Mouse (Mus musculus) midbrain, embryonic 16.5 days (tissue): ENCODE data around the gene Zfp719. TPM values are rescaled to one million over a fixed set of nuclear protein-coding genes. Genes with fewer than 3 reads are reported as not detected.

Experiments
- ATAC-seq: fragments of 200-750 bp; cut with Nextera tagmentation; 2 replicates; pipeline ENCODE4 v1.8.0; 2017; ENCODE audit warnings: moderate TSS enrichment
- H3K27ac ChIP-seq: fragments of 300-500 bp; sonication (generic); 2 replicates; pipeline ENCODE4 v1.5.1; 2014; ENCODE audit warnings: mild to moderate bottlenecking, low read length, mixed read lengths
- H3K27me3 ChIP-seq: fragments of 300-500 bp; sonication (generic); 2 replicates; pipeline ENCODE4 v1.6.1; 2014; ENCODE audit warnings: low read depth, low read length, mixed read lengths; ENCODE audit not compliant: control insufficient read depth, insufficient read depth
- H3K36me3 ChIP-seq: fragments of 300-500 bp; sonication (generic); 2 replicates; pipeline ENCODE4 v1.6.1; 2014; ENCODE audit warnings: mild to moderate bottlenecking, low read length, moderate library complexity, mixed read lengths; ENCODE audit not compliant: control insufficient read depth, insufficient read depth
- H3K4me1 ChIP-seq: fragments of 300-500 bp; sonication (generic); 2 replicates; pipeline ENCODE4 v1.6.1; 2014; ENCODE audit warnings: mild to moderate bottlenecking, low read length, mixed read lengths; ENCODE audit not compliant: control insufficient read depth, insufficient read depth
- H3K4me2 ChIP-seq: fragments of 300-500 bp; sonication (generic); 2 replicates; pipeline ENCODE4 v1.6.1; 2014; ENCODE audit warnings: mild to moderate bottlenecking, low read length, mixed read lengths
- H3K4me3 ChIP-seq: fragments of 300-500 bp; sonication (generic); 2 replicates; pipeline ENCODE4 v1.5.1; 2014; ENCODE audit warnings: low read depth, mild to moderate bottlenecking, low read length, moderate library complexity, mixed read lengths
- H3K9ac ChIP-seq: fragments of 300-500 bp; sonication (generic); 2 replicates; pipeline ENCODE4 v1.6.1; 2014; ENCODE audit warnings: low read depth, low read length, mixed read lengths
- H3K9me3 ChIP-seq: fragments of 300-500 bp; sonication (generic); replicated peaks from 2 replicates; pipeline ENCODE4 v1.6.1; 2014; ENCODE audit warnings: mild to moderate bottlenecking, low read length, mixed read lengths; ENCODE audit not compliant: control insufficient read depth, poor library complexity, severe bottlenecking
- WGBS: fragments of 180-500 bp; shearing (Covaris S2); extraction: QIAGEN DNeasy Blood & Tissue Kit; methylation state at CpG from one replicate; pipeline ENCODE4 v1.1.7; 2014; 5-methylcytosine and 5-hydroxymethylcytosine counted together
- polyA plus RNA-seq: library from polyadenylated mRNA; unstranded; fragments of >200 nt; fragmentation: Nextera tagmentation; extraction: Ambion mirVana; gene quantifications from 2 replicates; pipeline ENCODE4 v1.2.1, GENCODE M21; 2015

Zfp719 gene
- polyA plus RNA-seq, 1 experiment from 2014 or later, result 17.1 TPM

GRCm38 (mm10) chr7:43625065-43625464, 45.7 kb downstream of the Zfp719 start:
- Histone ChIP-seq H3K27ac (no peak overlapping the region), H3K9ac (no peak overlapping the region), H3K4me2 (no peak overlapping the region), H3K4me1 (peaks cover 3% of the 10 kb centered on the region; the same call in 1 of the 2 replicates), H3K27me3 (no peaks in the 10 kb centered on the region), H3K9me3 (no peaks in the 10 kb centered on the region), H3K36me3 (no peaks in the 10 kb centered on the region), H3K4me3 (no peak overlapping the region)
- ATAC-seq, result no peak
- 53% methylated on average over 2 of the region's 3 CpGs for WGBS

GRCm38 (mm10) chr7:43625794-43626422, 46.5 kb downstream of the Zfp719 start:
- no peak for ATAC-seq
- H3K27ac ChIP-seq, result no peak overlapping the region
- no peaks in the 10 kb centered on the region for H3K36me3 ChIP-seq
- no peak overlapping the region for H3K4me2 ChIP-seq
- H3K4me3 ChIP-seq, result no peak overlapping the region
- peaks cover 3% of the 10 kb centered on the region; the same call in 1 of the 2 replicates for H3K4me1 ChIP-seq
- H3K9ac ChIP-seq, result no peak overlapping the region
- H3K27me3 ChIP-seq, result no peaks in the 10 kb centered on the region
- H3K9me3 ChIP-seq, result no peaks in the 10 kb centered on the region
- WGBS, result 82% methylated on average over 8 of the region's 8 CpGs

DNA sequence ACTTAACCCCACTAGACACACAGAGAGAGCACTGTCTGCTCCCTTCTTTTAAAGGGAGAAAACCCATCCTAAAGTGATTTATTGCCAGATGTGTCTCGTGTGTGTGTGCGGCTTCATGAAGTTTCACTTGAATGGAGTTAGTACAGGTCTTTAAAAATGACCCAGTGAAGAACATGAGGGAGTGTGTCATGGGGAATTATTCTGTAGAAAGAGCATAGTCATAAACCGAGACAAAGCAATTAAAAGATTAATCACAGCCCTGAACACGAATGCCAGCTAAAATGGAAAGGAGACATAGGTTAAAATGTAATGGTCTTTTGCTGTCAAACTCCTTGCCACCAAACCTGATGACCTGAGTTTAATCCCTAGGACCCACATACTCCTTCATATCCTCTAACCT, 54.5 kb downstream of the Zfp719 start:
- 77% methylated on average over 4 of the region's 4 CpGs for WGBS
- H3K27me3 ChIP-seq, result no peaks in the 10 kb centered on the region

GRCm38 (mm10) chr7:43634500-43634899, 55.1 kb downstream of the Zfp719 start, which contains the start of gene Ceacam18:
Ceacam18 (plus strand) TSS chr7:43634707.
- no peaks in the 10 kb centered on the region for H3K9me3 ChIP-seq
- no peak for ATAC-seq
- no peaks in the 10 kb centered on the region for H3K36me3 ChIP-seq
- H3K27me3 ChIP-seq, result no peaks in the 10 kb centered on the region
- H3K4me3 ChIP-seq, result no peak within 1 kb of the TSS
- no peak within 1 kb of the TSS for H3K9ac ChIP-seq
- no peak within 1 kb of the TSS for H3K27ac ChIP-seq
- 74% methylated on average over 6 of the region's 6 CpGs for WGBS
- H3K4me2 ChIP-seq, result no peak within 1 kb of the TSS
- no peaks in the 10 kb centered on the region for H3K4me1 ChIP-seq

More for the DNA sequence above, 54.5 kb downstream of the Zfp719 start:
- ATAC-seq, result no peak
- Histone ChIP-seq H3K36me3 (no peaks in the 10 kb centered on the region), H3K4me2 (no peak overlapping the region), H3K9ac (no peak overlapping the region), H3K27ac (no peak overlapping the region), H3K4me1 (no peaks in the 10 kb centered on the region), H3K9me3 (no peaks in the 10 kb centered on the region), H3K4me3 (no peak overlapping the region)

DNA sequence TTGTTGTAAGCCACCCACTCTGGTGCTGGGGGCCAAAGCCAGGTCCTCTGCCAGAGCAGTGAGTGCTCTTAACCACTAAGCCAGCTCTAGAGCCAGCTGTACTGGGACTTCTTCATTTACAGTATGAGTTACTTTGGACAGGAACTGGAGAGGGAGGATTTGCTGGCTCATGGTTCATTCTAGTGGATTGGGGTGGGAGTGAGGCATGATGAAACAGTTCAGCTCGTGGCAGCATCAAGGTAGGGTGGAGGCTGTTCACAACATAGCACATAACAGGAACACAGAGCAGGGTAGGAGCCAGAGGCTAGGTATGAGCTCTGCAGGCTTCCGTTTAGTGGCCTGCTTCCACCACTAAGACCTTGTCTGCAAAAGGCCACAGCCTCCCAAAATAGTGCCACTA, 56.8 kb downstream of the Zfp719 start:
- no peaks in the 10 kb centered on the region for H3K4me1 ChIP-seq
- 74% methylated on average over 2 of the region's 2 CpGs for WGBS

GRCm38 (mm10) chr7:43637118-43637517, 57.7 kb downstream of the Zfp719 start:
- H3K4me3 ChIP-seq, result no peak overlapping the region
- no peaks in the 10 kb centered on the region for H3K4me1 ChIP-seq
- no peaks in the 10 kb centered on the region for H3K36me3 ChIP-seq
- H3K4me2 ChIP-seq, result no peak overlapping the region
- ATAC-seq, result no peak
- H3K27ac ChIP-seq, result no peak overlapping the region
- no peaks in the 10 kb centered on the region for H3K9me3 ChIP-seq
- H3K9ac ChIP-seq, result no peak overlapping the region
- 41% methylated on average over 1 of the region's 1 CpGs for WGBS
- H3K27me3 ChIP-seq, result no peaks in the 10 kb centered on the region

More for the DNA sequence above, 56.8 kb downstream of the Zfp719 start:
- Histone ChIP-seq H3K9ac (no peak overlapping the region), H3K9me3 (no peaks in the 10 kb centered on the region), H3K36me3 (no peaks in the 10 kb centered on the region), H3K4me3 (no peak overlapping the region), H3K27me3 (no peaks in the 10 kb centered on the region), H3K4me2 (no peak overlapping the region), H3K27ac (no peak overlapping the region)
- ATAC-seq, result no peak

- Histone ChIP-seq H3K4me1 (no peaks in the 10 kb centered on the region), H3K27me3 (no peaks in the 10 kb centered on the region), H3K9me3 (no peaks in the 10 kb centered on the region), H3K27ac (no peak overlapping the region), H3K9ac (no peak overlapping the region), H3K4me3 (no peak overlapping the region), H3K36me3 (no peaks in the 10 kb centered on the region), H3K4me2 (no peak overlapping the region)
- ATAC-seq, result no peak
- 83% methylated on average over 5 of the region's 5 CpGs for WGBS
These were observed 63.2 kb downstream of the Zfp719 start for GRCm38 (mm10) chr7:43642587-43642986.

Other genes starting within 250 kb of the Zfp719 start
- gene Siglecf, start 228.3 kb upstream of the Zfp719 start, polyA plus RNA-seq, result 0.18 and 0.22 TPM in 2 replicates
- not detected in 2 replicates for gene Siglecg, start 171.4 kb upstream of the Zfp719 start, polyA plus RNA-seq
- not detected in 2 replicates for gene Lim2, start 151.9 kb upstream of the Zfp719 start, polyA plus RNA-seq
- not detected in 2 replicates for gene Nkg7, start 142.5 kb upstream of the Zfp719 start, polyA plus RNA-seq
- not detected in 2 replicates for gene Cldnd2, start 138.8 kb upstream of the Zfp719 start, polyA plus RNA-seq
- gene Etfb, start 135.5 kb upstream of the Zfp719 start, polyA plus RNA-seq, result 96.3 and 105 TPM in 2 replicates
- gene Gm45233, start 135.5 kb upstream of the Zfp719 start, polyA plus RNA-seq, result 0.36 and 1.2 TPM in 2 replicates
- 15.5 and 15.7 TPM in 2 replicates for gene Vsig10l, start 116.5 kb upstream of the Zfp719 start, polyA plus RNA-seq
- gene Iglon5, start 89.5 kb upstream of the Zfp719 start, polyA plus RNA-seq, result 7.1 and 7.7 TPM in 2 replicates
- not detected in 2 replicates for gene 4931406B18Rik, start 73.7 kb upstream of the Zfp719 start, polyA plus RNA-seq
- 0.67 and 1.4 TPM in 2 replicates for gene Cd33, start 35.2 kb upstream of the Zfp719 start, polyA plus RNA-seq
- gene Zfp658, start 17.4 kb upstream of the Zfp719 start, polyA plus RNA-seq, result 9.1 and 9.9 TPM in 2 replicates
- gene Zfp819, start 27.6 kb downstream of the Zfp719 start, polyA plus RNA-seq, result 0.40 and 0.55 TPM in 2 replicates
- gene Ceacam18, start 55.1 kb downstream of the Zfp719 start, polyA plus RNA-seq, result 0.10 and 0.21 TPM in 2 replicates
- gene Siglece, start 80.6 kb downstream of the Zfp719 start, polyA plus RNA-seq, result 0.16 and 0.32 TPM in 2 replicates
- gene Ctu1, start 92.4 kb downstream of the Zfp719 start, polyA plus RNA-seq, result 26.4 and 27.8 TPM in 2 replicates
- not detected in 2 replicates for gene Klk14, start 110.8 kb downstream of the Zfp719 start, polyA plus RNA-seq
- gene Klk13, start 133.0 kb downstream of the Zfp719 start, polyA plus RNA-seq, result 0.19 and 0.20 TPM in 2 replicates
- gene Klk12, start 189.3 kb downstream of the Zfp719 start, polyA plus RNA-seq, result not detected in 2 replicates
- gene Klk11, start 195.0 kb downstream of the Zfp719 start, polyA plus RNA-seq, result 0.21 TPM in 1 of 2 replicates, not detected in the other
- 0.13 and 0.25 TPM in 2 replicates for gene Klk10, start 201.4 kb downstream of the Zfp719 start, polyA plus RNA-seq
- gene Klk9, start 212.3 kb downstream of the Zfp719 start, polyA plus RNA-seq, result 0.13 TPM in 1 of 2 replicates, not detected in the other
- 5.7 and 8.6 TPM in 2 replicates for gene Klk8, start 218.0 kb downstream of the Zfp719 start, polyA plus RNA-seq
- not detected in 2 replicates for gene Klk7, start 231.7 kb downstream of the Zfp719 start, polyA plus RNA-seq
- not detected in 2 replicates for gene Klk6, start 244.9 kb downstream of the Zfp719 start, polyA plus RNA-seq